Mouse (Mus musculus) spleen, postnatal 14 days (tissue): ENCODE measurements around the gene Mmp27.

ENCODE experiments used
- DNase-seq, 2 experiments: peaks; one replicate each; pipeline ENCODE4 v3.0.0; 2021 to 2022; ENCODE audit warnings: low spot score in 2 of 2

Mmp27 gene

GRCm38 (mm10) chr9:7571162-7571561 is at the start of gene Mmp27:
Gene Mmp27 (plus strand): TSS chr9:7571396.
- DNase-seq = no peak

GRCm38 (mm10) chr9:7526255-7526940 is 44.8 kb upstream of the Mmp27 start:
- no peak for DNase-seq

GRCm38 (mm10) chr9:7542763-7543162 is 28.4 kb upstream of the Mmp27 start:
- no peak for DNase-seq

- no peak for DNase-seq
These were observed 26.2 kb upstream of the Mmp27 start for GRCm38 (mm10) chr9:7544923-7545457.

- DNase-seq = no peak
These were observed 25.7 kb upstream of the Mmp27 start for GRCm38 (mm10) chr9:7545471-7545870.

GRCm38 (mm10) chr9:7545920-7546319 is 25.3 kb upstream of the Mmp27 start:
- no peak for DNase-seq

GRCm38 (mm10) chr9:7551943-7552342 is 19.3 kb upstream of the Mmp27 start:
- DNase-seq = no peak

GRCm38 (mm10) chr9:7553536-7553935 is 17.7 kb upstream of the Mmp27 start:
- DNase-seq = no peak

GRCm38 (mm10) chr9:7554382-7554781 is 16.8 kb upstream of the Mmp27 start:
- DNase-seq = no peak

- DNase-seq = no peak
These were observed 12.8 kb upstream of the Mmp27 start, which contains the start of gene Mmp8 for GRCm38 (mm10) chr9:7558221-7559017. Gene Mmp8 (plus strand): TSS chr9:7558456.

GRCm38 (mm10) chr9:7560026-7560425 is 11.2 kb upstream of the Mmp27 start:
- no peak for DNase-seq

- no peak for DNase-seq
These were observed 3.8 kb upstream of the Mmp27 start for GRCm38 (mm10) chr9:7567376-7567775.

- no peak for DNase-seq
These were observed 3.3 kb upstream of the Mmp27 start for GRCm38 (mm10) chr9:7567923-7568322.

GRCm38 (mm10) chr9:7570485-7570884 is 711 bp upstream of the Mmp27 start:
- DNase-seq = no peak

GRCm38 (mm10) chr9:7572188-7572587 is 992 bp downstream of the Mmp27 start:
- no peak for DNase-seq

GRCm38 (mm10) chr9:7572663-7573308 is 1.6 kb downstream of the Mmp27 start:
- DNase-seq = no peak

- no peak for DNase-seq
These were observed 4.3 kb downstream of the Mmp27 start for GRCm38 (mm10) chr9:7575526-7575925.

- DNase-seq = no peak
These were observed 6.2 kb downstream of the Mmp27 start for GRCm38 (mm10) chr9:7577371-7577770.

- DNase-seq = no peak
These were observed 18.9 kb downstream of the Mmp27 start for GRCm38 (mm10) chr9:7590063-7590462.

GRCm38 (mm10) chr9:7593272-7593812 is 22.1 kb downstream of the Mmp27 start:
- no peak for DNase-seq

GRCm38 (mm10) chr9:7594816-7595540 is 23.8 kb downstream of the Mmp27 start:
- DNase-seq = peak; percentile 24 to 50
